Mouse (Mus musculus): ENCODE measurements at regions not wholly inside any gene's neighbourhood (a gene's known extent, or its start where the extent isn't known, plus 50 kb on each side); places are given as distances from the start of the nearest gene placed in this dataset.

DNA sequence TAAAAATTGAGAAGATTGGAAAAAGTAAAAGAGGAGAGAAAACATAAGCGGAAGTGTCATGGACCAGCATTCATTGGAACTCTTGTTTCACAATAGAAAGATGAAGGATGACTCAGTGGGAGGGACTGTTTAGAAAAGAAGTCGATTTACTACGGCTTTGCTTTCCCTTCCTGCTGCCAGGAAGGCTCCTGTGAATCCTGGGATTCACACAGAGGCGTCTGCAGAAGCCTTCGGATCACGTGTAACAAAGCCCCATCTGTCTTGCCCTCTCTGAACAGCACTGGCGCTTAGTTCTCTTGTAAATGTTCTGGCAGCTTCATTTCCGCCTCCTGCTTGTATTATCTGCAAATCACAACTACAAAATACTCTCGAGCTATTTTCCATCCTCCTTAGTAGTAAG, 94.0 kb downstream of the Cct8l1 start:
- no peak overlapping the region for H3K9ac ChIP-seq
- no peaks in the 10 kb centered on the region for H3K27me3 ChIP-seq
- no peaks in the 10 kb centered on the region for H3K36me3 ChIP-seq (replicated peaks)
- no peak overlapping the region for H3K4me3 ChIP-seq (replicated peaks)
- no peak overlapping the region for H3K27ac ChIP-seq
- WGBS = 20% methylated on average over 9 of the region's 9 CpGs
- H3K4me1 ChIP-seq = 0 out of 2 replicates have a peak, but pooled peaks cover 2% of the 10 kb centered on the region
- ATAC-seq (ENCODE audit: low FRiP score) = peak; percentile 53; the same call in 1 of the 2 replicates
- no peaks in the 10 kb centered on the region for H3K9me3 ChIP-seq
- H3K4me2 ChIP-seq = no peak overlapping the region

GRCm38 (mm10) chr5:25602123-25602522, 86.3 kb downstream of the Cct8l1 start:
- Histone ChIP-seq H3K4me3 (replicated peaks) (no peak overlapping the region), H3K9ac (no peak overlapping the region), H3K9me3 (no peaks in the 10 kb centered on the region), H3K36me3 (replicated peaks) (no peaks in the 10 kb centered on the region), H3K27me3 (no peaks in the 10 kb centered on the region), H3K4me2 (no peak overlapping the region), H3K4me1 (no peaks in the 10 kb centered on the region), H3K27ac (no peak overlapping the region)
- ATAC-seq (ENCODE audit: low FRiP score) = no peak
- WGBS = 61% methylated on average over 2 of the region's 2 CpGs

DNA sequence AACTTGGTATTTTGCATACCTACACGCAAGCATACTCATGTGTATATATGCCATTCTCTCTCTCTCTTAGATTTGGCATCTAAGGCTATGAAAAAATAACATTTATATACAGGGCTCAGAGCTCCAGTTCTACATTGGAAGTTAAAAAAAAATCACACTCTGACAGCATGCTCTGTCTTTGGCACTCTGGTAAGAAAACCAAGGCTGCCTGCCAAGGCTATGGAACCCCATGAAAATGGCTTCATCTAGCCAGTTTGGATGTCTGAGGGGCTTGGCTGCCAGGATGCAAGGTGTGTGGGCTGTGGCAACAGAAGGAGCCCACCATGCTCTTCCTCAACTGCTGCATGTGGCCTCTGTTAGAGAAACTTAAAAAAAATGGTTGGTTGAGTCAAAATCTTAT, 83.5 kb downstream of the Cct8l1 start:
- no peak for ATAC-seq (ENCODE audit: low FRiP score)
- H3K9me3 ChIP-seq = no peaks in the 10 kb centered on the region
- no peak overlapping the region for H3K27ac ChIP-seq
- H3K4me3 ChIP-seq (replicated peaks) = no peak overlapping the region
- H3K36me3 ChIP-seq (replicated peaks) = no peaks in the 10 kb centered on the region
- no peak overlapping the region for H3K4me2 ChIP-seq
- H3K27me3 ChIP-seq = no peaks in the 10 kb centered on the region
- 93% methylated on average over 1 of the region's 1 CpGs for WGBS
- H3K4me1 ChIP-seq = no peaks in the 10 kb centered on the region
- no peak overlapping the region for H3K9ac ChIP-seq

GRCm38 (mm10) chr5:25597786-25598185, 81.9 kb downstream of the Cct8l1 start:
- Histone ChIP-seq H3K4me1 (no peaks in the 10 kb centered on the region), H3K4me2 (no peak overlapping the region), H3K9me3 (no peaks in the 10 kb centered on the region), H3K27me3 (no peaks in the 10 kb centered on the region), H3K4me3 (replicated peaks) (no peak overlapping the region), H3K36me3 (replicated peaks) (no peaks in the 10 kb centered on the region), H3K27ac (no peak overlapping the region), H3K9ac (no peak overlapping the region)
- ATAC-seq (ENCODE audit: low FRiP score) = no peak
- 93% methylated on average over 6 of the region's 6 CpGs for WGBS

GRCm38 (mm10) chr5:25591709-25592108, 75.8 kb downstream of the Cct8l1 start:
- Histone ChIP-seq H3K27ac (no peak overlapping the region), H3K4me3 (replicated peaks) (no peak overlapping the region), H3K9me3 (no peaks in the 10 kb centered on the region), H3K36me3 (replicated peaks) (no peaks in the 10 kb centered on the region), H3K9ac (no peak overlapping the region), H3K4me2 (no peak overlapping the region), H3K4me1 (no peaks in the 10 kb centered on the region), H3K27me3 (no peaks in the 10 kb centered on the region)
- no peak for ATAC-seq (ENCODE audit: low FRiP score)
